In the genomic region with DNA sequence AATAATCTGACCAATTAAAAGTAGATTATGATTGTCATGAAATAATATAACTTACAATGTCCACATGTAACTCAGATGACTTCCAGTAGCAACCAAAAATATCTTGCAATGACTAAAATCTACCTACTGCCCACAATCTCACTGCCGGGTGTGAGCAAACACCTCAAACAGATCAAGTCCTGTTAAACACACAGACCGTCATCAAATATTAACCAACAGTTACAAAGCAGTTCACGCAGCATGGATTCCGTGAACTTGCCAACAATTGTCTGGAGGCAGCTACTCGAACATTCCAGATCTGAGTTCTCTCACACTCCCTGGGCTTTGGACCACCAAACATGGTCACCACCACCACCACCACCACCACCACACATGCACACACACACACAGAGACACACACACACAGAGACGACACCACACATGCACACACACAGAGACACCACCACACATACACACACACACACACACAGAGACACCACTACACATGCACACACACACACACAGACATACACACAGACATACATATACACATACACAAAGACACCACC, we compare ENCODE assay signal across 18 mouse cellular contexts. TPM values are rescaled to one million over a fixed set of nuclear protein-coding genes. Genes with fewer than 3 reads are reported as not detected.
DNase-seq lines count a peak whose midpoint lies in the region; ATAC-seq and TF ChIP-seq lines count a peak whose summit lies in the region.
"Had no signal": no experiment of that assay in that cellular context is flagged by ENCODE, and none has a peak within 500 bp of the region (broad histone marks: within the 10 kb centered on the region; RNA-seq: fewer than 3 reads in every experiment).

No protein-coding gene starts in this region.

- no peaks in the 10 kb centered on the region for H3K27me3 ChIP-seq in liver, adult 2 months (ENCODE audit: control insufficient read depth, insufficient read depth, low read length)
- H3K27me3 ChIP-seq in liver, embryonic 12.5 days (replicated peaks): no peaks in the 10 kb centered on the region
- H3K27me3 ChIP-seq in liver, embryonic 14.5 days (ENCODE audit: control insufficient read depth, insufficient read depth, low read length): no peaks in the 10 kb centered on the region
- H3K27me3 ChIP-seq: embryonic facial prominence, embryonic 13.5 days had no signal

- TF ChIP-seq EP300 in liver, embryonic 14.5 days (IDR thresholded peaks at IDR 0.05; ENCODE audit: low read depth): no peak

- no peak overlapping the region for H3K4me2 ChIP-seq in liver, embryonic 12.5 days
- no peak overlapping the region for H3K4me2 ChIP-seq in liver, embryonic 14.5 days (ENCODE audit: low read depth)
- H3K4me2 ChIP-seq: embryonic facial prominence, embryonic 13.5 days had no signal

- H3K4me3 ChIP-seq in liver, adult 2 months (ENCODE audit: insufficient read depth, low read depth, low read length): no peak overlapping the region
- no peak overlapping the region for H3K4me3 ChIP-seq in liver, embryonic 12.5 days
- H3K4me3 ChIP-seq in liver, embryonic 14.5 days (ENCODE audit: insufficient read depth in 1 of 2, low read depth in 2 of 2, low read length in 2 of 2): no peak overlapping the region
- H3K4me3 ChIP-seq: embryonic facial prominence, embryonic 13.5 days had no signal

- peaks cover 4% of the 10 kb centered on the region; the same call in 1 of the 2 replicates for H3K4me1 ChIP-seq in liver, adult 2 months (ENCODE audit: control insufficient read depth, insufficient read depth, low read length)
- no peaks in the 10 kb centered on the region for H3K4me1 ChIP-seq in liver, embryonic 12.5 days
- H3K4me1 ChIP-seq in liver, embryonic 14.5 days (replicated peaks; ENCODE audit: control insufficient read depth in 2 of 2, insufficient read depth in 2 of 2, low read length in 1 of 2): peaks cover 0 to 3% of the 10 kb centered on the region in 2 experiments; a peak in 1 of 4 replicates
- H3K4me1 ChIP-seq: embryonic facial prominence, embryonic 13.5 days had no signal

- H3K27ac ChIP-seq in liver, adult 2 months (replicated peaks; ENCODE audit: insufficient read depth, low read depth, low read length): no peak overlapping the region
- H3K27ac ChIP-seq in liver, embryonic 12.5 days: no peak overlapping the region
- H3K27ac ChIP-seq in liver, embryonic 14.5 days: no peak overlapping the region
- H3K27ac ChIP-seq: embryonic facial prominence, embryonic 13.5 days; macrophage had no signal

- 22% methylated on average over 6 of the region's 6 CpGs for WGBS in liver, adult 2 months
- WGBS in liver, embryonic 12.5 days (ENCODE audit: insufficient replicate concordance): 81% methylated on average over 6 of the region's 6 CpGs
- 71% methylated on average over 6 of the region's 6 CpGs for WGBS in liver, embryonic 14.5 days (ENCODE audit: insufficient replicate concordance)

- TF ChIP-seq CTCF in liver, adult 2 months (IDR thresholded peaks at IDR 0.05; ENCODE audit: low read depth, low read length): no peak
- TF ChIP-seq CTCF in liver, embryonic 14.5 days (IDR thresholded peaks at IDR 0.05; ENCODE audit: low read depth): no peak

- no peak for TF ChIP-seq POLR2A in liver, adult 2 months (IDR thresholded peaks at IDR 0.05; ENCODE audit: extremely low read depth, insufficient read depth, low read length)

- DNase-seq in liver, adult 2 months (ENCODE audit: extremely low read depth, low read depth, low spot score): peak; percentile 85
- peak; percentile 19 for DNase-seq in testis, postnatal 10 days (ENCODE audit: low spot score)
- no peak for DNase-seq in testis, postnatal 14 days (ENCODE audit: low spot score)
- no peak for DNase-seq in liver, embryonic 14.5 days (ENCODE audit: low read depth in 3 of 3, low spot score in 3 of 3)
- no peak for DNase-seq in urinary bladder, adult 18-20 months (ENCODE audit: low spot score in 2 of 2)
- DNase-seq: cerebellum, adult 9-10 months; midbrain, embryonic 14.5 days; thymus, postnatal 25 days had no signal

- ATAC-seq in liver, embryonic 12.5 days: no peak
- peak; percentile 11; the same call in 1 of the 2 replicates for ATAC-seq in liver, embryonic 14.5 days (ENCODE audit: insufficient read depth)
- ATAC-seq in frontal cortex, adult (ENCODE audit: low TSS enrichment): no peak
- ATAC-seq: CD4-positive, CD25-positive, alpha-beta regulatory T cell, adult 4 months; forebrain, embryonic 16.5 days had no signal

- H3K36me3 ChIP-seq in liver, adult 2 months (ENCODE audit: control insufficient read depth, insufficient read depth, low read length): no peaks in the 10 kb centered on the region
- no peaks in the 10 kb centered on the region for H3K36me3 ChIP-seq in liver, embryonic 12.5 days
- no peaks in the 10 kb centered on the region for H3K36me3 ChIP-seq in liver, embryonic 14.5 days (replicated peaks; ENCODE audit: control insufficient read depth, insufficient read depth, low read depth)
- H3K36me3 ChIP-seq: G1E had no signal

- H3K9me3 ChIP-seq in liver, embryonic 12.5 days (replicated peaks): no peaks in the 10 kb centered on the region
- no peaks in the 10 kb centered on the region for H3K9me3 ChIP-seq in liver, embryonic 14.5 days (ENCODE audit: control insufficient read depth, low read length)
- H3K9me3 ChIP-seq: embryonic facial prominence, embryonic 13.5 days; G1E had no signal

- H3K79me2 ChIP-seq in liver, adult 2 months (ENCODE audit: control insufficient read depth, insufficient read depth, low read length): no peaks in the 10 kb centered on the region

- no peak overlapping the region for H3K9ac ChIP-seq in liver, adult 2 months (ENCODE audit: low read depth, low read length)
- H3K9ac ChIP-seq in liver, embryonic 12.5 days: no peak overlapping the region
- no peak overlapping the region for H3K9ac ChIP-seq in liver, embryonic 14.5 days (replicated peaks)
- H3K9ac ChIP-seq: embryonic facial prominence, embryonic 13.5 days had no signal

RNA-seq across cellular contexts. Expression of a gene that starts 20.9 kb away (rescaled TPM):
- total RNA-seq in liver, adult 2 months (2014; rRNA removed): not detected in 2 replicates
- 0.30 and 0.38 TPM in 2 replicates for polyA plus RNA-seq in liver, adult 2 months (2012; rRNA removed)
- polyA plus RNA-seq in liver, embryonic 12.5 days (2016; fragmentation: Nextera tagmentation; extraction: Ambion mirVana): not detected in 2 replicates
- 0.12 and 0.16 TPM in 2 replicates for polyA plus RNA-seq in liver, embryonic 14.5 days (2012; rRNA removed)
- polyA plus RNA-seq in liver, embryonic 14.5 days (2014; fragmentation: Nextera tagmentation; extraction: Ambion mirVana): not detected in 2 replicates
- total RNA-seq: granulocyte monocyte progenitor cell, adult 5-6 weeks; left cerebral cortex, postnatal 36 days had no signal
- polyA plus RNA-seq: CD4-positive, CD25-positive, alpha-beta regulatory T cell, adult 4 months; forebrain, embryonic 16.5 days; G1E; hindbrain, embryonic 11.5 days; midbrain, embryonic 14.5 days had no signal

Comparison
In these comparisons a context has a peak if more than half of its experiments do, and no peak if none do; other contexts are left out.
1. DNase-seq: peak in liver, adult 2 months (single experiment) and testis, postnatal 10 days (single experiment); none in testis, postnatal 14 days (single experiment), liver, embryonic 14.5 days (0 of 3) and urinary bladder, adult 18-20 months (0 of 2).